In the genomic region with DNA sequence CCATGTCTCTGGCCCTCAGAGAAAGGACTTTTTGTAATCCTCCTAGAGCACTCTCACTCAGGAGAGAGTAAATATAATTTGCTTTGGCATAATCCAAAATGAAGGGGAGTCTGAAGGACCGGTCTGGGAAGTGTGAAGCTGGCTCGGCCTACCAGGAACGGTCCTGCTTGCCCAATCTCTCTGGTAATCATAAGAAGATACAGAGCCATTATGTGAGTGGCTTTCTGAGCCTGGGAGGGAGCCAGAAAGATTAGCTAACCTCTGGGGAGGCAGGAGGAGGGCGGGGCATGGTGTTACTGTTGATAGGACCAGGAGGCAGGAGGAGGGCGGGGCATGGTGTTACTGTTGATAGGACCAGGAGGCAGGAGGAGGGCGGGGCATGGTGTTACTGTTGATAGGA, we compare ENCODE assay signal across 8 mouse cellular contexts.
A peak's percentile ranks its signal among the peaks of the same experiment; 100 is the strongest.
DNase-seq lines count a peak whose midpoint lies in the region; ATAC-seq and TF ChIP-seq lines count a peak whose summit lies in the region.
"Not testable (repeated sequence)": the region's sequence is repeated elsewhere in the genome, so short reads cannot be mapped to it uniquely, and the experiment has no call there.

No protein-coding gene starts in this region.

- H3K27me3 ChIP-seq in ES-Bruce4 (ENCODE audit: control insufficient read depth, insufficient read depth, low read length, poor library complexity, severe bottlenecking); forebrain, embryonic 11.5 days (ENCODE audit: control insufficient read depth, insufficient read depth, low read length); heart, embryonic 15.5 days; liver, embryonic 13.5 days; midbrain, embryonic 10.5 days (ENCODE audit: low read depth, poor library complexity, severe bottlenecking): not testable (repeated sequence)

- TF ChIP-seq CTCF in ES-Bruce4 (IDR thresholded peaks at IDR 0.05; ENCODE audit: low read depth, low read length): not testable (repeated sequence)

- DNase-seq in brain, adult 2 months (ENCODE audit: low read depth, low spot score): peak; percentile 74
- DNase-seq in forebrain, embryonic 11.5 days (ENCODE audit: low spot score): not testable (repeated sequence)
- DNase-seq in kidney, adult 9 months: peak; percentile 73
- peak; percentile 88 for DNase-seq in liver, embryonic 13.5 days
- peak; percentile 25 for DNase-seq in midbrain, embryonic 10.5 days (ENCODE audit: low spot score)
- DNase-seq in spleen, postnatal 4 days (ENCODE audit: low spot score in 2 of 2): peak; percentile 69 to 73

- H3K9me3 ChIP-seq in ES-Bruce4 (replicated peaks; ENCODE audit: control insufficient read depth, insufficient read depth, low read length, poor library complexity, severe bottlenecking); forebrain, embryonic 11.5 days (ENCODE audit: control insufficient read depth, low read length); heart, embryonic 15.5 days (replicated peaks); liver, embryonic 13.5 days (replicated peaks); midbrain, embryonic 10.5 days (replicated peaks): not testable (repeated sequence)

- H3K4me1 ChIP-seq in ES-Bruce4 (ENCODE audit: control insufficient read depth, insufficient read depth, low read length); forebrain, embryonic 11.5 days (replicated peaks; ENCODE audit: control insufficient read depth, insufficient read depth, low read length); heart, embryonic 15.5 days (replicated peaks): not testable (repeated sequence)
- peaks cover 54% of the 10 kb centered on the region for H3K4me1 ChIP-seq in liver, embryonic 13.5 days (replicated peaks)
- peaks cover 14% of the 10 kb centered on the region for H3K4me1 ChIP-seq in midbrain, embryonic 10.5 days

- H3K27ac ChIP-seq in ES-Bruce4 (ENCODE audit: insufficient read depth, low read length): 0 out of 2 replicates have a peak overlapping the region, but pooled peaks have one; percentile 43
- not testable (repeated sequence) for H3K27ac ChIP-seq in forebrain, embryonic 11.5 days (ENCODE audit: low read depth, low read length)
- H3K27ac ChIP-seq in heart, embryonic 15.5 days: peak overlapping the region; percentile 73
- peak overlapping the region; percentile 98 for H3K27ac ChIP-seq in liver, embryonic 13.5 days
- peak overlapping the region; percentile 39 for H3K27ac ChIP-seq in midbrain, embryonic 10.5 days (replicated peaks)

- H3K36me3 ChIP-seq in ES-Bruce4 (ENCODE audit: control insufficient read depth, insufficient read depth, low read length, poor library complexity, severe bottlenecking); forebrain, embryonic 11.5 days (ENCODE audit: control insufficient read depth, insufficient read depth, low read length); heart, embryonic 15.5 days; liver, embryonic 13.5 days; midbrain, embryonic 10.5 days: not testable (repeated sequence)

- not testable (repeated sequence) for TF ChIP-seq POLR2A in ES-Bruce4 (IDR thresholded peaks at IDR 0.05; ENCODE audit: insufficient read depth, low read length)

- not testable (repeated sequence) for TF ChIP-seq EP300 in ES-Bruce4 (IDR thresholded peaks at IDR 0.05; ENCODE audit: insufficient read depth, low read depth, low read length)

- ATAC-seq in forebrain, embryonic 11.5 days (replicated peaks; ENCODE audit: low FRiP score): peak; percentile 75
- peak; percentile 81 for ATAC-seq in heart, embryonic 15.5 days (replicated peaks; ENCODE audit: insufficient number of reproducible peaks, insufficient read depth, low FRiP score, low read depth)
- peak; percentile 79 for ATAC-seq in liver, embryonic 13.5 days (ENCODE audit: low read depth)

- 8% methylated on average over 4 of the region's 6 CpGs for WGBS in forebrain, embryonic 11.5 days
- WGBS in heart, embryonic 15.5 days: 12% methylated on average over 5 of the region's 6 CpGs
- 4% methylated on average over 5 of the region's 6 CpGs for WGBS in liver, embryonic 13.5 days (ENCODE audit: insufficient replicate concordance)
- WGBS in midbrain, embryonic 10.5 days: 10% methylated on average over 6 of the region's 6 CpGs

- H3K4me2 ChIP-seq in forebrain, embryonic 11.5 days (ENCODE audit: low read depth, low read length, severe bottlenecking): not testable (repeated sequence)
- peak overlapping the region; percentile 6; the same call in 1 of the 2 replicates for H3K4me2 ChIP-seq in heart, embryonic 15.5 days
- peak overlapping the region; percentile 67 for H3K4me2 ChIP-seq in liver, embryonic 13.5 days

- H3K9ac ChIP-seq in ES-Bruce4 (ENCODE audit: low read depth, poor library complexity, severe bottlenecking); forebrain, embryonic 11.5 days (ENCODE audit: low read length); heart, embryonic 15.5 days: not testable (repeated sequence)
- peak overlapping the region; percentile 73 for H3K9ac ChIP-seq in liver, embryonic 13.5 days

- H3K4me3 ChIP-seq in ES-Bruce4 (ENCODE audit: low read depth, low read length); forebrain, embryonic 11.5 days (ENCODE audit: low read depth, low read length); heart, embryonic 15.5 days; midbrain, embryonic 10.5 days: not testable (repeated sequence)
- peak overlapping the region; percentile 32 for H3K4me3 ChIP-seq in liver, embryonic 13.5 days (replicated peaks)
